Mouse (Mus musculus): ENCODE measurements around the gene Cib2. TPM values are rescaled to one million over a fixed set of nuclear protein-coding genes. Genes with fewer than 3 reads are reported as not detected.

The Cib2 gene
- polyA plus RNA-seq, 1 experiment, result 1.3 TPM

- TF ChIP-seq MYOD1 (IDR thresholded peaks at IDR 0.05; ENCODE audit: control insufficient read depth in 1 of 3, insufficient read length in 2 of 3, low read depth in 2 of 3) (no peak), CEBPB (IDR thresholded peaks at IDR 0.05; ENCODE audit: insufficient read depth, poor library complexity, severe bottlenecking) (no peak), TCF3 (IDR thresholded peaks at IDR 0.05; ENCODE audit: insufficient read length, low read depth) (no peak), POLR2A (IDR thresholded peaks at IDR 0.05; ENCODE audit: insufficient read length, low read depth) (no peak), SRF (IDR thresholded peaks at IDR 0.05; ENCODE audit: control insufficient read depth, insufficient read length, low read depth) (no peak), TCF12 (IDR thresholded peaks at IDR 0.05; ENCODE audit: insufficient read depth, poor library complexity, severe bottlenecking) (no peak), REST (IDR thresholded peaks at IDR 0.05; ENCODE audit: insufficient read depth, insufficient read length) (no peak), MAX (IDR thresholded peaks at IDR 0.05; ENCODE audit: low read depth) (no peak), USF1 (IDR thresholded peaks at IDR 0.05; ENCODE audit: low read depth) (no peak), MYOG (IDR thresholded peaks at IDR 0.05; ENCODE audit: control insufficient read depth in 1 of 3, insufficient read depth in 1 of 3, insufficient read length in 2 of 3, low read depth in 2 of 3) (no peak), E2F4 (IDR thresholded peaks at IDR 0.05; ENCODE audit: insufficient read depth) (no peak), POLR2AphosphoS2 (IDR thresholded peaks at IDR 0.05; ENCODE audit: insufficient read length, low read depth) (no peak)
- no peak within 1 kb of the TSS for H3K4me3 ChIP-seq
These were observed 21.3 kb downstream of the Cib2 start, which contains the start of gene Sh2d7 for GRCm38 (mm10) chr9:54538684-54539083. Gene Sh2d7, plus strand, starts transcription at chr9:54538984.

GRCm38 (mm10) chr9:54538244-54538643 lies 21.8 kb downstream of the Cib2 start:
- H3K4me2 ChIP-seq (ENCODE audit: low read depth), result no peak overlapping the region
- H3K27me3 ChIP-seq (ENCODE audit: control insufficient read depth, insufficient read depth, insufficient read length), result peaks cover 19% of the 10 kb centered on the region
- no peak overlapping the region for H3ac ChIP-seq (ENCODE audit: control insufficient read depth, insufficient read length)
- no peak overlapping the region for H3K4me3 ChIP-seq
- no peak for TF ChIP-seq MYOD1 (IDR thresholded peaks at IDR 0.05; ENCODE audit: control insufficient read depth in 1 of 3, insufficient read length in 2 of 3, low read depth in 2 of 3)
- no peak for TF ChIP-seq SRF (IDR thresholded peaks at IDR 0.05; ENCODE audit: control insufficient read depth, insufficient read length, low read depth)
- TF ChIP-seq TCF12 (IDR thresholded peaks at IDR 0.05; ENCODE audit: insufficient read depth, poor library complexity, severe bottlenecking), result no peak
- no peak for TF ChIP-seq E2F4 (IDR thresholded peaks at IDR 0.05; ENCODE audit: insufficient read depth)
- TF ChIP-seq POLR2AphosphoS2 (IDR thresholded peaks at IDR 0.05; ENCODE audit: insufficient read length, low read depth), result no peak
- no peak for TF ChIP-seq POLR2A (IDR thresholded peaks at IDR 0.05; ENCODE audit: insufficient read length, low read depth)
- TF ChIP-seq CEBPB (IDR thresholded peaks at IDR 0.05; ENCODE audit: insufficient read depth, poor library complexity, severe bottlenecking), result no peak
- no peak for TF ChIP-seq MYOG (IDR thresholded peaks at IDR 0.05; ENCODE audit: control insufficient read depth in 1 of 3, insufficient read depth in 1 of 3, insufficient read length in 2 of 3, low read depth in 2 of 3)
- no peak for TF ChIP-seq TCF3 (IDR thresholded peaks at IDR 0.05; ENCODE audit: insufficient read length, low read depth)
- no peak for TF ChIP-seq MAX (IDR thresholded peaks at IDR 0.05; ENCODE audit: low read depth)
- no peak for TF ChIP-seq USF1 (IDR thresholded peaks at IDR 0.05; ENCODE audit: low read depth)
- TF ChIP-seq REST (IDR thresholded peaks at IDR 0.05; ENCODE audit: insufficient read depth, insufficient read length), result no peak
- H3K79me2 ChIP-seq (ENCODE audit: control insufficient read depth, insufficient read depth), result no peaks in the 10 kb centered on the region
- no peaks in the 10 kb centered on the region for H3K36me3 ChIP-seq (ENCODE audit: control insufficient read depth, insufficient read depth)

More at GRCm38 (mm10) chr9:54538684-54539083, 21.3 kb downstream of the Cib2 start, which contains the start of gene Sh2d7:
- H3K4me2 ChIP-seq (ENCODE audit: low read depth), result no peak within 1 kb of the TSS
- H3K36me3 ChIP-seq (ENCODE audit: control insufficient read depth, insufficient read depth), result no peaks in the 10 kb centered on the region
- no peak within 1 kb of the TSS for H3ac ChIP-seq (ENCODE audit: control insufficient read depth, insufficient read length)
- peaks cover 19% of the 10 kb centered on the region for H3K27me3 ChIP-seq (ENCODE audit: control insufficient read depth, insufficient read depth, insufficient read length)
- no peaks in the 10 kb centered on the region for H3K79me2 ChIP-seq (ENCODE audit: control insufficient read depth, insufficient read depth)

- no peaks in the 10 kb centered on the region for H3K79me2 ChIP-seq (ENCODE audit: control insufficient read depth, insufficient read depth)
- no peak overlapping the region for H3ac ChIP-seq (ENCODE audit: control insufficient read depth, insufficient read length)
- no peak for TF ChIP-seq REST (IDR thresholded peaks at IDR 0.05; ENCODE audit: insufficient read depth, insufficient read length)
- no peak for TF ChIP-seq POLR2A (IDR thresholded peaks at IDR 0.05; ENCODE audit: insufficient read length, low read depth)
- TF ChIP-seq USF1 (IDR thresholded peaks at IDR 0.05; ENCODE audit: low read depth), result no peak
- TF ChIP-seq POLR2AphosphoS2 (IDR thresholded peaks at IDR 0.05; ENCODE audit: insufficient read length, low read depth), result no peak
- no peak for TF ChIP-seq MAX (IDR thresholded peaks at IDR 0.05; ENCODE audit: low read depth)
- no peak for TF ChIP-seq TCF12 (IDR thresholded peaks at IDR 0.05; ENCODE audit: insufficient read depth, poor library complexity, severe bottlenecking)
- no peak for TF ChIP-seq MYOG (IDR thresholded peaks at IDR 0.05; ENCODE audit: control insufficient read depth in 1 of 3, insufficient read depth in 1 of 3, insufficient read length in 2 of 3, low read depth in 2 of 3)
- no peak for TF ChIP-seq CEBPB (IDR thresholded peaks at IDR 0.05; ENCODE audit: insufficient read depth, poor library complexity, severe bottlenecking)
- no peak for TF ChIP-seq TCF3 (IDR thresholded peaks at IDR 0.05; ENCODE audit: insufficient read length, low read depth)
- no peak for TF ChIP-seq E2F4 (IDR thresholded peaks at IDR 0.05; ENCODE audit: insufficient read depth)
- no peak for TF ChIP-seq MYOD1 (IDR thresholded peaks at IDR 0.05; ENCODE audit: control insufficient read depth in 1 of 3, insufficient read length in 2 of 3, low read depth in 2 of 3)
- TF ChIP-seq SRF (IDR thresholded peaks at IDR 0.05; ENCODE audit: control insufficient read depth, insufficient read length, low read depth), result no peak
- no peak overlapping the region for H3K4me3 ChIP-seq
- no peaks in the 10 kb centered on the region for H3K36me3 ChIP-seq (ENCODE audit: control insufficient read depth, insufficient read depth)
- H3K4me2 ChIP-seq (ENCODE audit: low read depth), result no peak overlapping the region
- peaks cover 24% of the 10 kb centered on the region for H3K27me3 ChIP-seq (ENCODE audit: control insufficient read depth, insufficient read depth, insufficient read length)
These were observed 22.5 kb downstream of the Cib2 start for GRCm38 (mm10) chr9:54537480-54537879.

GRCm38 (mm10) chr9:54537030-54537429 lies 23.0 kb downstream of the Cib2 start:
- Histone ChIP-seq H3K27me3 (ENCODE audit: control insufficient read depth, insufficient read depth, insufficient read length) (peaks cover 25% of the 10 kb centered on the region), H3K4me2 (ENCODE audit: low read depth) (no peak overlapping the region), H3K4me3 (no peak overlapping the region), H3K79me2 (ENCODE audit: control insufficient read depth, insufficient read depth) (no peaks in the 10 kb centered on the region), H3K36me3 (ENCODE audit: control insufficient read depth, insufficient read depth) (no peaks in the 10 kb centered on the region), H3ac (ENCODE audit: control insufficient read depth, insufficient read length) (no peak overlapping the region)
- no peak for TF ChIP-seq MYOG (IDR thresholded peaks at IDR 0.05; ENCODE audit: control insufficient read depth in 1 of 3, insufficient read depth in 1 of 3, insufficient read length in 2 of 3, low read depth in 2 of 3)
- no peak for TF ChIP-seq MYOD1 (IDR thresholded peaks at IDR 0.05; ENCODE audit: control insufficient read depth in 1 of 3, insufficient read length in 2 of 3, low read depth in 2 of 3)
- TF ChIP-seq E2F4 (IDR thresholded peaks at IDR 0.05; ENCODE audit: insufficient read depth), result no peak
- no peak for TF ChIP-seq CEBPB (IDR thresholded peaks at IDR 0.05; ENCODE audit: insufficient read depth, poor library complexity, severe bottlenecking)
- no peak for TF ChIP-seq POLR2A (IDR thresholded peaks at IDR 0.05; ENCODE audit: insufficient read length, low read depth)
- no peak for TF ChIP-seq SRF (IDR thresholded peaks at IDR 0.05; ENCODE audit: control insufficient read depth, insufficient read length, low read depth)
- TF ChIP-seq POLR2AphosphoS2 (IDR thresholded peaks at IDR 0.05; ENCODE audit: insufficient read length, low read depth), result no peak
- TF ChIP-seq MAX (IDR thresholded peaks at IDR 0.05; ENCODE audit: low read depth), result no peak
- TF ChIP-seq TCF12 (IDR thresholded peaks at IDR 0.05; ENCODE audit: insufficient read depth, poor library complexity, severe bottlenecking), result no peak
- no peak for TF ChIP-seq USF1 (IDR thresholded peaks at IDR 0.05; ENCODE audit: low read depth)
- TF ChIP-seq TCF3 (IDR thresholded peaks at IDR 0.05; ENCODE audit: insufficient read length, low read depth), result no peak

All from myocyte (in vitro differentiated cells).